Mouse (Mus musculus) liver, embryonic 15.5 days (tissue): ENCODE measurements around the gene Hist1h2ab. TPM values are rescaled to one million over a fixed set of nuclear protein-coding genes. Genes with fewer than 3 reads are reported as not detected.

Source experiments
- microRNA-seq: library from miRNA; unstranded; fragments of <30 nt; microRNA quantifications from one replicate; pipeline ENCODE4, GENCODE M21; 2016
- polyA plus RNA-seq: library from polyadenylated mRNA; unstranded; fragments of >200 nt; fragmentation: Nextera tagmentation; extraction: Ambion mirVana; gene quantifications from 2 replicates; pipeline ENCODE4 v1.2.1, GENCODE M21; 2015

Gene Hist1h2ab
- polyA plus RNA-seq, 1 experiment from 2014 or later: 64.5 TPM

Small RNAs within 50 kb of the gene (microRNA-seq; reads per million reads assigned to microRNA genes)
- gene Gm44314 (not detected), gene Gm44484 (not detected)

Other genes with a start within 250 kb of the Hist1h2ab start
- gene Hist1h4h, start 220.1 kb upstream of the Hist1h2ab start, polyA plus RNA-seq: 4.6 and 7.0 TPM in 2 replicates
- 8.3 and 9.7 TPM in 2 replicates for gene Hist1h2af, start 217.2 kb upstream of the Hist1h2ab start, polyA plus RNA-seq
- gene Hist1h3g, start 215.7 kb upstream of the Hist1h2ab start, polyA plus RNA-seq: 9.4 and 11.7 TPM in 2 replicates
- 1.5 and 1.6 TPM in 2 replicates for gene Hist1h2bh, start 207.7 kb upstream of the Hist1h2ab start, polyA plus RNA-seq
- gene Hist1h3f, start 207.1 kb upstream of the Hist1h2ab start, polyA plus RNA-seq: 0.99 and 1.4 TPM in 2 replicates
- gene Hist1h4f, start 199.5 kb upstream of the Hist1h2ab start, polyA plus RNA-seq: 1.4 and 2.5 TPM in 2 replicates
- gene Hist1h1d, start 197.9 kb upstream of the Hist1h2ab start, polyA plus RNA-seq: 1.1 TPM in 2 replicates
- 2.7 and 4.4 TPM in 2 replicates for gene Hist1h3e, start 188.8 kb upstream of the Hist1h2ab start, polyA plus RNA-seq
- 75.0 and 100 TPM in 2 replicates for gene Hist1h2ae, start 179.9 kb upstream of the Hist1h2ab start, polyA plus RNA-seq
- 10.0 and 11.6 TPM in 2 replicates for gene Hist1h2bg, start 179.7 kb upstream of the Hist1h2ab start, polyA plus RNA-seq
- gene Hist1h2bf, start 176.9 kb upstream of the Hist1h2ab start, polyA plus RNA-seq: 4.0 and 6.7 TPM in 2 replicates
- gene Hist1h2ad, start 176.7 kb upstream of the Hist1h2ab start, polyA plus RNA-seq: 3.6 and 4.1 TPM in 2 replicates
- gene Hist1h3d, start 175.4 kb upstream of the Hist1h2ab start, polyA plus RNA-seq: 6.0 and 7.4 TPM in 2 replicates
- gene Hist1h4d, start 169.5 kb upstream of the Hist1h2ab start, polyA plus RNA-seq: 125 and 146 TPM in 2 replicates
- 1.8 and 1.9 TPM in 2 replicates for gene Hist1h2be, start 130.0 kb upstream of the Hist1h2ab start, polyA plus RNA-seq
- gene Hist1h1e, start 128.6 kb upstream of the Hist1h2ab start, polyA plus RNA-seq: 24.7 and 26.6 TPM in 2 replicates
- gene Hist1h2ac, start 67.2 kb upstream of the Hist1h2ab start, polyA plus RNA-seq: 1.2 and 1.4 TPM in 2 replicates
- gene Hist1h2bc, start 66.9 kb upstream of the Hist1h2ab start, polyA plus RNA-seq: 136 and 151 TPM in 2 replicates
- gene Hist1h1t, start 55.3 kb upstream of the Hist1h2ab start, polyA plus RNA-seq: 0.17 TPM in 1 of 2 replicates, not detected in the other
- gene Hist1h4c, start 52.7 kb upstream of the Hist1h2ab start, polyA plus RNA-seq: 7.3 and 8.8 TPM in 2 replicates
- 13.6 and 16.4 TPM in 2 replicates for gene Hfe, start 40.3 kb upstream of the Hist1h2ab start, polyA plus RNA-seq
- gene Hist1h1c, start 12.3 kb upstream of the Hist1h2ab start, polyA plus RNA-seq: 81.0 and 85.5 TPM in 2 replicates
- 6.4 and 7.3 TPM in 2 replicates for gene Hist1h3c, start 5.5 kb upstream of the Hist1h2ab start, polyA plus RNA-seq
- gene Hist1h2bb, start 4.4 kb upstream of the Hist1h2ab start, polyA plus RNA-seq: 5.6 and 5.7 TPM in 2 replicates
- gene Hist1h3b, start 1.1 kb downstream of the Hist1h2ab start, polyA plus RNA-seq: 13.6 and 15.4 TPM in 2 replicates
- 2.7 and 4.1 TPM in 2 replicates for gene Hist1h4b, start 5.9 kb downstream of the Hist1h2ab start, polyA plus RNA-seq
- gene Hist1h4a, start 10.1 kb downstream of the Hist1h2ab start, polyA plus RNA-seq: 0.40 TPM in 1 of 2 replicates, not detected in the other
- gene Hist1h3a, start 11.3 kb downstream of the Hist1h2ab start, polyA plus RNA-seq: 6.4 and 7.6 TPM in 2 replicates
- 3.5 and 4.3 TPM in 2 replicates for gene Hist1h1a, start 12.5 kb downstream of the Hist1h2ab start, polyA plus RNA-seq
- gene Trim38, start 18.8 kb downstream of the Hist1h2ab start, polyA plus RNA-seq: not detected in 2 replicates
- gene Slc17a2, start 55.9 kb downstream of the Hist1h2ab start, polyA plus RNA-seq: 1.5 and 1.8 TPM in 2 replicates
- gene Slc17a3, start 88.3 kb downstream of the Hist1h2ab start, polyA plus RNA-seq: 6.5 and 7.5 TPM in 2 replicates
- 0.32 and 0.59 TPM in 2 replicates for gene Slc17a1, start 116.6 kb downstream of the Hist1h2ab start, polyA plus RNA-seq
- 0.09 and 0.24 TPM in 2 replicates for gene Slc17a4, start 163.9 kb downstream of the Hist1h2ab start, polyA plus RNA-seq
- not detected in 2 replicates for gene Hist1h2ba, start 183.0 kb downstream of the Hist1h2ab start, polyA plus RNA-seq
- gene Hist1h2aa, start 183.3 kb downstream of the Hist1h2ab start, polyA plus RNA-seq: not detected in 2 replicates
- not detected in 2 replicates for gene Scgn, start 240.1 kb downstream of the Hist1h2ab start, polyA plus RNA-seq